Mouse (Mus musculus): ENCODE results near the gene Vmn2r65. TPM values are rescaled to one million over a fixed set of nuclear protein-coding genes. Genes with fewer than 3 reads are reported as not detected.

Gene Vmn2r65
- not detected for total RNA-seq (2021)
- long read RNA-seq, experiment 1, result 0 reads
- long read RNA-seq, experiment 2, result 0 reads

GRCm38 (mm10) chr7:84964015-84964414 lies at the start of gene Vmn2r65:
Vmn2r65 (minus strand) TSS chr7:84964115.
- DNase-seq (ENCODE audit: low spot score in 2 of 2), result no peak

- DNase-seq (ENCODE audit: low spot score in 2 of 2), result no peak
These were observed 48.3 kb upstream of the Vmn2r65 start, which contains the start of gene Vmn2r66 for GRCm38 (mm10) chr7:85012168-85012567. Vmn2r66 (minus strand) TSS chr7:85012268.

DNA sequence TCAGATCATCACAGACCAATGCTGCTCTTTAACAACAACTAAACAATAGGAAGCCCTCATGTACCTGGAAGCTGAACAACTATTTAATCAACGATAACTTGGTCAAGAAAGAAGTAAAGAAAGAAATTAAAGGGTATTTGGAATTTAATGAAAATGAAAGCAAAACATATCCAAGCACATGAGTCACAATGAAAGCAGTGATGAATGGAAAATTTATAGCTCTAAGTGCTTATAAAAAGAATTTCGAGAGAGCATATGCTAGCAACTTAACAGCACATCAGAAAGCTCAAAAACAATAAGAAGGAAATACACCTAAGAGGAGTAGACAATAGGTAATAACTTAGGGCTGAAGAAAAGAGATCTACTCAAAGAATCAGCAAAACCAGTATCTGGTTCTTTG lies 32.8 kb upstream of the Vmn2r65 start:
- DNase-seq (ENCODE audit: low spot score in 2 of 2), result no peak

Other genes starting within 250 kb of the Vmn2r65 start
- gene Olfr291, start 110.6 kb downstream of the Vmn2r65 start, total RNA-seq (2021), result not detected
- not detected for gene Vmn2r66, start 48.2 kb upstream of the Vmn2r65 start, total RNA-seq (2021)
- gene Vmn2r67, start 191.9 kb upstream of the Vmn2r65 start, total RNA-seq (2021), result not detected

Measured in adrenal gland, adult 18-20 months (tissue).